Mouse (Mus musculus) limb, embryonic 10.5 days (tissue): ENCODE data around the gene Fam53b. TPM values are rescaled to one million over a fixed set of nuclear protein-coding genes. Genes with fewer than 3 reads are reported as not detected.
A peak's percentile ranks its signal among the peaks of the same experiment; 100 is the strongest.

Source experiments
- DNase-seq: peaks from one replicate; pipeline ENCODE4 v3.0.0-alpha.2; 2017; ENCODE audit warnings: low spot score
- H3K27ac ChIP-seq: fragments of 300-500 bp; sonication (generic); 2 replicates; pipeline ENCODE4 v1.5.1; 2016; ENCODE audit warnings: mild to moderate bottlenecking
- H3K27me3 ChIP-seq: fragments of 300-500 bp; sonication (generic); 2 replicates; pipeline ENCODE4 v1.6.1; 2016; ENCODE audit warnings: low read depth, mild to moderate bottlenecking; ENCODE audit not compliant: poor library complexity, severe bottlenecking
- H3K36me3 ChIP-seq: fragments of 300-500 bp; sonication (generic); 2 replicates; pipeline ENCODE4 v1.6.1; 2016; ENCODE audit warnings: mild to moderate bottlenecking, moderate library complexity
- H3K4me1 ChIP-seq: fragments of 300-500 bp; sonication (generic); 2 replicates; pipeline ENCODE4 v1.6.1; 2016
- H3K4me3 ChIP-seq: fragments of 300-500 bp; sonication (generic); 2 replicates; pipeline ENCODE4 v1.5.1; 2016; ENCODE audit warnings: mild to moderate bottlenecking, moderate library complexity
- H3K9me3 ChIP-seq: fragments of 300-500 bp; sonication (generic); replicated peaks from 2 replicates; pipeline ENCODE4 v1.6.1; 2016; ENCODE audit warnings: mild to moderate bottlenecking
- WGBS: fragments of 180-500 bp; shearing (Covaris S2); methylation state at CpG from one replicate; pipeline ENCODE4 v1.1.7; 2016; 5-methylcytosine and 5-hydroxymethylcytosine counted together
- polyA plus RNA-seq: library from polyadenylated mRNA; unstranded; fragments of >200 nt; fragmentation: Nextera tagmentation; extraction: Ambion mirVana; gene quantifications from 2 replicates; pipeline ENCODE4 v1.2.1, GENCODE M21; 2016

Gene Fam53b
- polyA plus RNA-seq, result 32.7 and 39.1 TPM in 2 replicates

DNA sequence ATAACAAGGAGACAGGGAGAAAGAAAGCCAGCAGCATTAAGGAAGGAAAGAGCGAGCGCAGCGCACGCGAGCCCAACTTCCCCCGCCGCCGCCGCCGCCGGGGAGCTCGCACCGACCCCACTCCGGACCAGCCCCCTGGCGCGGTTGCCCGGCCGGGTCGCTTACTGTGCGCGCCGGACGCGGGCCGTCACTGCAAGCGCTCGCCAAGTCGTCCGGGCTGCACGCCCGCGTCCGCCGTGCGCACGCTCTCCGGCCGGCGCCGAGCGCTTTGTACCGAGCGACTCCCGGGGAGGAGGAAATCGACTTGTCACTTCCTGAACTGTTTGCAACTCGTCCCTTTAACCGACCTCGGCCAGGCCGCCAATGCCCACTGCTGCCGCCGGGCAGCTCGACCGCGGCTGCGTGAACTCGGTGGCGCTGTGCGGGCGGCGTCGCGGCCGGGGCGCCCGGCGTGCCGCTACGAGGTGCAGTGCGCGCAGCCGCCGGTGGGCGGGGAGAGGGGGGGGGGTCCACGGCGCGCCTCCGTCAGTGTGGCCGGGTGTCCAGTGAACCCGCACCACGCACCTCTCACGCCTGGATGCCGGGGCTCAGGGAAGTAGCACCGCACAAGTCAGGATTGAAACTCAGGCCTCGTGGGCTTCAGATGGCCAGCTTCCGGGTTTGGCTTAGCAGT lies at the start of gene Fam53b:
Gene Fam53b (minus strand): TSS at position 471 of the 673 bp plus-strand sequence.
- H3K27ac ChIP-seq, result peak within 1 kb of the TSS; percentile 97
- H3K9me3 ChIP-seq, result no peaks in the 10 kb centered on the region
- H3K4me1 ChIP-seq, result peaks cover 79% of the 10 kb centered on the region
- H3K4me3 ChIP-seq, result peak within 1 kb of the TSS; percentile 70
- H3K27me3 ChIP-seq, result no peaks in the 10 kb centered on the region
- peak; percentile 85 for DNase-seq
- no peaks in the 10 kb centered on the region for H3K36me3 ChIP-seq
- under 1% methylated on average over 85 of the region's 85 CpGs for WGBS

DNA sequence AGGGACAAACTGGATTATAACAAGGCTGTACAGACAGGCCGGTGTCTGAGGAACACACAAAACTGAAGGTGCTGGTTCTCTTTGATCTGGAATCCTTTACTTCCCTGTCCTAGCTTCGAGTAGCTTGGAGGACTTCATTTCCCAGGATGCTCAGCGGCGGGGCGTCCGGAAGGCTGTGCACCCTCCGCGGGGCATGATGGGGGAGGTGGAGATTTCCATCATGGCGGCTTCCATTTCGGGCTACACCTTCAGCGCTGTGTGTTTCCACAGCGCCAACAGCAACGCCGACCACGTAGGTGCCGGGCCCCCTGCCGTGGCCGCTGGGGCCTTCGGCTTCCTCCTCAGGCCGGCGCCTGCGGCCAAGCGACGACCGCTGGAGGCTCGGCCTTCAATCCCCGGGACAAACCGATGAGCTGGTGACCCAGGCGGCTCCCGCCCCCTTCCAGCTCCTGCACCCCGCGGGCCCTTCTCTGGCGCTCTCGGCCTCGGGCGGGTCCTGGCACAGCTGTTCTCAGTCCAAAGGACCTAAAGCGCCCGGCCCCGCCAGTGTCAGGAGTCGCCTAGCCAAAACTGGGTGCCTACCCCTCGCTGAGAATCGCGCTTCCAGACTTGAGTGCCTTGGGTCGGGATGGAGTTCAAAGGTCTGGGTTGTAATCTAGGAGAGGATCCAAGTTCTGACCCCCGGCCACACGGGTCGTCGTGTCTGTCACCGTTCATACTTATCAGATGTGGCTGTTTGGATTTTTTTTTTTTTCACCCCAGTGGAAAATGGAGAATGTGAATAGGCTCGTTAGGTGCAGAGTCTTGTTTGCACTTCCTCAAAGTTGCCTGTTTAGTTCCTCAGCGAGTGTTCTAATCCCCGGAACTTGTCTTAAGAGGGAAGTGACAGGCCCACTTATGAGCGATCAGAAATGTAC lies 45.6 kb upstream of the Fam53b start, which contains the start of gene Abraxas2:
Gene Abraxas2 (plus strand): TSS at position 184 of the 917 bp plus-strand sequence.
- peak within 1 kb of the TSS; percentile 90 for H3K27ac ChIP-seq
- H3K36me3 ChIP-seq, result 0 out of 2 replicates have a peak, but pooled peaks cover 2% of the 10 kb centered on the region
- H3K9me3 ChIP-seq, result no peaks in the 10 kb centered on the region
- H3K27me3 ChIP-seq, result no peaks in the 10 kb centered on the region
- 1% methylated on average over 53 of the region's 53 CpGs for WGBS
- peaks cover 10% of the 10 kb centered on the region; the same call in 1 of the 2 replicates for H3K4me1 ChIP-seq
- peak; percentile 92 for DNase-seq
- peak within 1 kb of the TSS; percentile 75 for H3K4me3 ChIP-seq

DNA sequence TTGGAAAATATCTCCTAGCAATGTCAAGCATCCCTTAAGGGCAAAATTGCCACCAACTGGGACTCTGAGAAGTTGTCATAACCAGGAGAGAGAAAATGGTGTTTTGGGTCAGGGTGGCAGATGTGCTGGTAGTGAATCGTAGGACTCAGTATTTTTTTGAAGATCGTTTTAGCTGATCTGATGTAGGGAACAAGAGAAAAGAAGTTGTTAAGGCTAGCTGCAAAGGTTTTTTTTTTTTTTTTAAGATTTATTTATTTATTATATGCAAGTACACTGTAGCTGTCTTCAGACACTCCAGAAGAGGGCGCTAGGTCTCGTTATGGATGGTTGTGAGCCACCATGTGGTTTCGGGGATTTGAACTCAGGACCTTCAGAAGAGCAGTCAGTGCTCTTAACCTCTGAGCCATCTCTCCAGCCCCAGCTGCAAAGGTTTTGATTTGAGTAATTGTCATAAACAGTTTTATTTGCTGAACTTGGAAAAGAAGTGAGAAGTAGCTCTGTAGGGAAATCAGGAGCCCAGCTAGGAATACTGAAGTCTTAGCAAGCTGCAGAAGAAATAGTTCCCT lies 44.4 kb upstream of the Fam53b start:
- 71% methylated on average over 5 of the region's 5 CpGs for WGBS
- DNase-seq, result no peak
- peaks cover 19% of the 10 kb centered on the region for H3K4me1 ChIP-seq
- no peak overlapping the region for H3K27ac ChIP-seq
- H3K9me3 ChIP-seq, result no peaks in the 10 kb centered on the region
- no peaks in the 10 kb centered on the region for H3K27me3 ChIP-seq
- H3K4me3 ChIP-seq, result no peak overlapping the region
- H3K36me3 ChIP-seq, result no peaks in the 10 kb centered on the region

DNA sequence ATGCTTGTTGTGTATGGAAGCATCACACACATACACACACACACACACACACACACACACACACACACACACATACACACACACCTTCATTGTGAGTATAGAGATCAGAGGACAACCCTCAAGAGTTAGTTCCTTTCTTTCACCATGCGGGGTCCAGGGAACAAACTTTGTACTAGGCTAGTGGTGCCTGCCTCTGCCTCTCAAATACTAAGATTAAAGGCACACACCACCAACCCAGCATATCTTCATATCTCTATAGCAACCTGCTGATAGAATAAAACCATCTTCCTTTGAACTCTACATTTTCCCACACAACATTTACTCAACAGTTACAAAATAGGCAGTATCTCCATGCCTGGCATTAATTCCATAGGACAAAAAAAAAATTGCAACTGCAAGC lies 42.4 kb upstream of the Fam53b start:
- WGBS, result 90% methylated on average over 1 of the region's 1 CpGs
- H3K36me3 ChIP-seq, result no peaks in the 10 kb centered on the region
- DNase-seq, result no peak
- no peak overlapping the region for H3K4me3 ChIP-seq
- no peaks in the 10 kb centered on the region for H3K27me3 ChIP-seq
- no peak overlapping the region for H3K27ac ChIP-seq
- H3K4me1 ChIP-seq, result peaks cover 35% of the 10 kb centered on the region
- no peaks in the 10 kb centered on the region for H3K9me3 ChIP-seq

DNA sequence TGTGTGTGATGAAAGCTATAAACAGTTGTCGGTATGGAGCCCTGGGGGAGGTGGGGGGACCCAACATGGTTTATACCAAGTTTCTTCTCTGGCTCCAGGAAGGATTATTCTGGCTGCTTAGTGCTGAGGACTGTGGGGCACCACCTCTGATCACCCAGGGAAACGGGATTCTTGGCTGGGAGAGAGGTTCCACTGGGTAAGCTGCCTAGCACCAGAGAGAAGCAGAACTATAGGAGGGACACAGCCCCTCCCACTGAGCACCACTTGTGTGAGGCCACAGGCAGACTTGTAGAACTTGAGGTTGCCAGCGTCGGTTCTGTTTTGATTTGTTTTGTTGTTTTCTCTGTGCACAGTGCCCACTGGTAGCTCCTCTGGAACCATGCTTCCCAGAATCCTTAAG lies 40.3 kb upstream of the Fam53b start:
- Histone ChIP-seq H3K27ac (peak overlapping the region; percentile 99), H3K27me3 (no peaks in the 10 kb centered on the region), H3K36me3 (peaks cover 18% of the 10 kb centered on the region), H3K4me1 (peaks cover 25% of the 10 kb centered on the region), H3K4me3 (no peak overlapping the region), H3K9me3 (no peaks in the 10 kb centered on the region)
- DNase-seq, result no peak
- WGBS, result 63% methylated on average over 4 of the region's 4 CpGs

DNA sequence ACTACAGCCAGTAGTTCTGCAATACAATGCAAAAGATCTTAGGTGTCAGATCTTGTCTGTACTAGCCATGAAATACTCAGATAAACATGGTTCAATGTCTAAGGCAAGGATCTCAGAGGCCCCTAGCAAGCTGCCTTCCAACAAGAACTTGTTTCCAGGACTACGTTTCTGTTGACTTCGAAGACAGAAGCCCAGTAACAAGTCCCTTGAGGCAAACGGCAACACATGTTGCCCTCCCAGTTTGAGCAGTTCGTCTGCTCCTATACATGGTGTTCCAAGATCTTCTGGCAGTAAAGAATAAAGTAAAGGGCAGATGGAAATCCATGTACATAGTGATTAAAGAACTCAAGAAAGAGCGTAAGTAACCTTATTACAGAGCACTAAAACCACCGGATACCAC lies 39.7 kb upstream of the Fam53b start:
- H3K27me3 ChIP-seq, result no peaks in the 10 kb centered on the region
- H3K36me3 ChIP-seq, result peaks cover 24% of the 10 kb centered on the region
- 64% methylated on average over 6 of the region's 6 CpGs for WGBS
- H3K4me1 ChIP-seq, result peaks cover 25% of the 10 kb centered on the region
- no peak for DNase-seq
- H3K4me3 ChIP-seq, result no peak overlapping the region
- peak overlapping the region; percentile 99 for H3K27ac ChIP-seq
- H3K9me3 ChIP-seq, result no peaks in the 10 kb centered on the region

DNA sequence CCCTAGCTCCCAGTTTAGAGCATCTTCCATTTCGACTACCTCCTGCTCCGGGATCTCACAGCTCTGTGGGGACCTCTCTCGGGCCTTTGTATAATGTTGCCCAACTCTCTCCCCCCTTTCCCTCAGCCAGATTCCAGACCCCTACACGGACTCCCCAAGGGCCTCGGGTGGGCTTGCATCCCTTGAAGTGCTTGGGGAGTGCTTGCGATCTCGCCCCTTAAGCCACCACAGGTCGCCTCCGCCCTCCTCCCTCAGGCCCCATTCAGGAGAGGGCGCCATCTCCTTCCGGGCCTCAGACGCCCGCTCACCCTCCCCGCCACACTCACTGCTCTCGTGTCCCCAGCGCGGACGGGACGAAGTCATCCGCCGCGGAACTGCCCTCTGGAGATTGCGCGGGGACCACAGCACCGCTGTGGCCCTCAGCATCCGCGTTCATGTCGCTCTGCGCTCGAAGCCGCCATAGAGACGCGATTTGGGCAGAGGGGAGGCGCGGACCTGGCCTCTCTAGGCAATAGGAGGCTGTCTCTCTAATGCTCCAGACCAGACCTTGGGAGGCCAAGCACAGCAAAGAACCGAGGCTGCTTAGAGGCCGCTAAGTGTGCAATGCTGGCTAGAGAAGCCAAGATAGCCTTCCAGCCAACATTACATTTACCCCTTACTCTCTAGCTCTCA lies 38.6 kb upstream of the Fam53b start, which contains the start of gene Eef1akmt2:
Gene Eef1akmt2 (minus strand): TSS at position 501 of the 672 bp plus-strand sequence.
- H3K36me3 ChIP-seq, result peaks cover 34% of the 10 kb centered on the region
- DNase-seq, result peak; percentile 88
- H3K4me1 ChIP-seq, result peaks cover 25% of the 10 kb centered on the region
- H3K9me3 ChIP-seq, result no peaks in the 10 kb centered on the region
- under 1% methylated on average over 37 of the region's 37 CpGs for WGBS
- H3K4me3 ChIP-seq, result peak within 1 kb of the TSS; percentile 90
- H3K27ac ChIP-seq, result peak within 1 kb of the TSS; percentile 99
- no peaks in the 10 kb centered on the region for H3K27me3 ChIP-seq

DNA sequence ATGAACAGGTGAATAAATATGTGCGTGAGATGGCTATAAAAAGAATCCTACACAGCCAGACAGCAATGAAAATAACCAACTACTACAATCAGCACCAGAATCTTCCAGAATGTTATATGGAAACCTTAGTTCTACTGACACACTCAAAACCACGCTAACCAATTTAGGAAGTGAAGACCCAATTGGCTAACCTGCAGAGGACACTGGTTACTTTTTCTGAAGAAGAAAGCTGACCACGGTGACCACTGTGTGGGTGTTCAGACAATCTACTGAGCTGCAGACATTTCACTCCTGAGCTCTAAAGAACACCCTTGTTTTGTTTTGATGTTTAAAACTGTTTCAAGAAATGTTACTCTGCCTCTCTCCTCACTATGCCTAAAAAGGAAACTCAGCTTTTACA lies 29.5 kb upstream of the Fam53b start:
- 91% methylated on average over 3 of the region's 3 CpGs for WGBS
- H3K36me3 ChIP-seq, result peaks cover 73% of the 10 kb centered on the region
- H3K27ac ChIP-seq, result no peak overlapping the region
- no peaks in the 10 kb centered on the region for H3K9me3 ChIP-seq
- H3K27me3 ChIP-seq, result no peaks in the 10 kb centered on the region
- no peak overlapping the region for H3K4me3 ChIP-seq
- DNase-seq, result no peak
- no peaks in the 10 kb centered on the region for H3K4me1 ChIP-seq

DNA sequence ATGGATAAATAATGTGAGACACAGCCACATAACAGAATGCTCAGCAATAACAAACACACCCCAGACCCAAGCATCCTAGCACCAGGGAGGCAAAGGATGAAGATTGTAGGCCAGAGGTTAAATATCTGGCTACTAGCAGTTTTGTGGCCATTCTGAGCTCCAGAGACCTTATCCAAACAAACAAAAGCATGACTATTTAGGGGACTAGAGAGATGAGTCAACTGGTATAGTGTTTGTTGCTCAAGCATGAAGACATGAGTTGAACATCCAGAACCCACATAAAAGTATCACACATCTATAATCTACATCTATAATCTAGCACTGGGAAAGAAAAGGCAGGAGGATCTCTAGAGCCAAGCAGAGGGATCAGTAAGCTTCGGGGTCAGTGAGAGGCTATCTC lies 28.8 kb upstream of the Fam53b start:
- 94% methylated on average over 1 of the region's 1 CpGs for WGBS
- DNase-seq, result no peak

DNA sequence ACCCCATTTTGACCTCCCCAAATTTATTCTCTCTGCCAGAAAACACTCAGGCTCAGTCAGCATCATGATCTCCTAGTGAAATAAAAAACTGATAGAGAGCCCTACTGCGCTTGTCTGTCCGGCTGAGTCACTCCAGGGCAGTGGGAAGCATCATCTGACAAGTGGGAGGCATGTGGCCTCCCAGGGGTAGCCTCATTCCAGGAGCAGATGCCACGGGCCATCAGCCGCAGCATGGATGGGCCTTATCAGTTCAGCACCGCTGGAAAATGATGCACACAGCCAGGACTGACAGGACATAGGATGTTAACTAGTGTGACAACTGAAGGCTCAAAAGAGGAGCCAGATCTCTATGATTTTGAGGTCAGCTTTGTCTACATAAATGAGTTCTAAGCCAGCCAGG lies 27.6 kb upstream of the Fam53b start:
- H3K27ac ChIP-seq, result no peak overlapping the region
- 82% methylated on average over 5 of the region's 5 CpGs for WGBS
- no peak for DNase-seq
- H3K27me3 ChIP-seq, result no peaks in the 10 kb centered on the region
- no peaks in the 10 kb centered on the region for H3K9me3 ChIP-seq
- peaks cover 63% of the 10 kb centered on the region for H3K36me3 ChIP-seq
- no peaks in the 10 kb centered on the region for H3K4me1 ChIP-seq
- no peak overlapping the region for H3K4me3 ChIP-seq

More for the DNA sequence above, 28.8 kb upstream of the Fam53b start:
- H3K4me1 ChIP-seq, result no peaks in the 10 kb centered on the region
- H3K27ac ChIP-seq, result no peak overlapping the region
- no peaks in the 10 kb centered on the region for H3K9me3 ChIP-seq
- H3K4me3 ChIP-seq, result no peak overlapping the region
- H3K27me3 ChIP-seq, result no peaks in the 10 kb centered on the region
- peaks cover 68% of the 10 kb centered on the region for H3K36me3 ChIP-seq

DNA sequence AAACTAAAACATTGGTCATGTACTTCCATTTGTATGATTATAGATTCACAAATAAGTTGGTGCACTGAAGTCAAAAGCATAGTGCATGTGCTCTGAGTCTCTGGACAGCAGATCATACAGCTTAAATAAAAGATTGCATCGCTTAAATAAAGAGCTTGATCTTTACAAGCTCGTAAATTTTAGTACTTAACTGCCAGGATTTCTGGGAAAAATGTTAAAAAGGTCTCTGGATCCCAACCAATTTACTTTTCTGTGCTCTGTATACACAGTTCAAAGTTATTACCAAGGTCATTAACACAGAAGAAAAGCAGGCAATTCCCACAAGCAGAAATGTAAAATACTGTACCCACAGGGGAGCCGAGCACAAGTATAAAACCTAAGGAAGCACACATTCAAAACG lies 17.3 kb upstream of the Fam53b start:
- Histone ChIP-seq H3K27ac (no peak overlapping the region), H3K4me3 (no peak overlapping the region), H3K36me3 (peaks cover 55% of the 10 kb centered on the region), H3K4me1 (peaks cover 34% of the 10 kb centered on the region), H3K9me3 (no peaks in the 10 kb centered on the region), H3K27me3 (no peaks in the 10 kb centered on the region)
- WGBS, result 49% methylated on average over 4 of the region's 4 CpGs
- DNase-seq, result no peak

DNA sequence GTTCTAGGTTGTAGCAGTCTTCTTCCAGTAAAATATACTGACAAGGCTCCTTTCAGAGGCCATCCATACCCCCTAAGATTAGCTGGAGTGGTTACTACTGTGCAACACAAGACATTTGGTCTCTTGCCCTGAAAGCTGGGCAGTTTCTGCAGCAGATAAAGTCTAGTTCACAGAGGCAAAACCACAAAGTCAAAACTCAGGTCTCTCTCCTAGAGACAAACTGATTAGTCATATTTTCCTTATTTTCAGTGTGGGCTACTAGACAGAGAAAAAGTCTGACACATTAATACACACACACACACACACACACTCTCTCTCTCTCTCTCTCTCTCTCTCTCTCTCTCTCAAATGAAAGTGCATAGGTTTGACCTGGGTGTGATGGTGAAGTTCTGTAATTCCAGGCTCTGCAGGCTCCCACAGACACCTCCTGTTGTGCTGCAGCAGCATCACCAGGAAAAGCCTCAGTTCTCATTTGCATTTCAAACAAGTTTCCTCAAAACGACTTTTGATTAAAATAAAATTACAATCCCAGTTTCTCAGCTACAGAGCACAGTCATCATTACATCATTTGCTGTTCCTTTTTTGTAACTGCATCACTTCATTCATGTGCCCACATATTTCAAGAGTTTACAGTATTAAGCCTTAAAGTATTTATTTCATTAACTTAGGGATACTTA lies 10.8 kb upstream of the Fam53b start:
- 6% methylated on average over 1 of the region's 1 CpGs for WGBS
- H3K27me3 ChIP-seq, result no peaks in the 10 kb centered on the region
- no peak overlapping the region for H3K4me3 ChIP-seq
- DNase-seq, result no peak
- no peak overlapping the region for H3K27ac ChIP-seq
- no peaks in the 10 kb centered on the region for H3K9me3 ChIP-seq
- H3K36me3 ChIP-seq, result peaks cover 46% of the 10 kb centered on the region
- 0 out of 2 replicates have a peak, but pooled peaks cover 5% of the 10 kb centered on the region for H3K4me1 ChIP-seq
